Mouse (Mus musculus): Measurements from ENCODE around the gene Gp1bb.

Gp1bb gene

GRCm38 (mm10) chr16:18581050-18581622 lies 41.1 kb downstream of the Gp1bb start:
- no peak for DNase-seq (ENCODE audit: low spot score)

DNA sequence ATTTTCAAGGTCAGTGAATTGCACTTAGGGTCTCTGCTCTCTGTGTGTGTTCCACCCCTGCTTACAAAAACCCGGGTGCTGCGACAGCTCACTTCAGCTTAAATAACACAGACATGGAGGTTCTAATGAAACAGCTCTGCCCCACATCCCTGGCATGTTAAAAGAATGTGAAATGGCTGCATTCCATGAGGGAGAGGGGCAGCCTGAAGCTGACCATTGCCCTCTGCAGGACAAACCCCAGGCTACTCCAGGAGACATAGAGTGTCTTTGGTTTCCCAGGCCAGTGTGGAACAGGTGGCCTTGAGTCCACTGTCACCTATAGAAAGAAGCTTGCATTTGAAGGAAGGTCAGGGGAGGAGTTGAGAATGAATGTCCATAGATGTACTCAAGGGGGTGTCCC lies 41.8 kb downstream of the Gp1bb start:
- DNase-seq (ENCODE audit: low spot score), result no peak

DNA sequence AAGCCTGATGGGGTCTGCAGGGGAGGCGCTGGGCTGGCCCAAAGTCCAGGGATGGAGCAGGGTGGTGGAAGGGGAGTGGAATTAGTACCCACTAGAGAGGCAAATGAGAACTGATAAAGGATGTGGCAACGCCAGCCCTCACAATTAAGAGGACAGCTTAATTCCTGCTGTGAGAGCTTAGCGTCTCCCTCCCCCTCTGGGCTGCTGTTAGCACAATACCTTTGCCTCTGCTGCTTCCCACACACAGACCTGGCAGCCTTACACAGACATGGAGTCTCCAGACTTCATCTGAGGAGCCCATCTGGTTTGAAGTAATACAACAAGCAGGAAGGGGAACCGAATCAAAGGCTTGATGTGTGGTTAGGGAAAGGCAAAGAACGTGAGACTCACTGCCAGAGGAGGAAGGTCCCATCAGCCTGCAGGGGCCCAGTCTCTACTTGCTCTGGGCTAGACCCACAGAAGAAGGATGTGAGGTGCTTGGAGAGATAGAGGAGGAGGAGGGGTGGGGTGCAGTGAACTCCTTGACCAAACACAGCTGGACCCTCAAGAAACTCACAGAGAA lies 44.5 kb downstream of the Gp1bb start:
- no peak for DNase-seq (ENCODE audit: low spot score)

DNA sequence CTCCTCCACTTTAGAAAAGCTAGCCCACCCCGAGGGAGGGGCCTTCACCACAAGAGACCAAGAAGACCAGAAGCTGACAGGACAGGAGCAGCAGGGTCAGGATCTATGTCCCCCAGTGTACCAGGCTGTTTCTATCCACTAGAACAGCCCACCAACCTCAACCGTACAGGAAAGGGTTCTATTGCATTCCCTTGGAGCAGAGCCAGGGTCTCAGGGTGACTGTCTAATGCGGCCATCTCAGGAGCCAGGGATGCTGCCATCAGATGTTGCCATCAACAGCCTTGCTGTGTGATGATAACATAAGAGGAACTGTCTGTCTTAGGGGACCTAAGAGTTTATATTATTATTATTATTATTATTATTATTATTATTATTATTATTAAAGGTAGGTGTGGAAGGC lies 45.1 kb downstream of the Gp1bb start:
- no peak for DNase-seq (ENCODE audit: low spot score)

GRCm38 (mm10) chr16:18574196-18574595 lies 48.0 kb downstream of the Gp1bb start:
- no peak for DNase-seq (ENCODE audit: low spot score)
